Mouse (Mus musculus) midbrain, embryonic 16.5 days (tissue): ENCODE results near the gene Zbtb9. TPM values are rescaled to one million over a fixed set of nuclear protein-coding genes. Genes with fewer than 3 reads are reported as not detected.

Source experiments
- ATAC-seq: fragments of 200-750 bp; cut with Nextera tagmentation; 2 replicates; pipeline ENCODE4 v1.8.0; 2017; ENCODE audit warnings: moderate TSS enrichment
- H3K27ac ChIP-seq: fragments of 300-500 bp; sonication (generic); 2 replicates; pipeline ENCODE4 v1.5.1; 2014; ENCODE audit warnings: mild to moderate bottlenecking, low read length, mixed read lengths
- H3K27me3 ChIP-seq: fragments of 300-500 bp; sonication (generic); 2 replicates; pipeline ENCODE4 v1.6.1; 2014; ENCODE audit warnings: low read depth, low read length, mixed read lengths; ENCODE audit not compliant: control insufficient read depth, insufficient read depth
- H3K36me3 ChIP-seq: fragments of 300-500 bp; sonication (generic); 2 replicates; pipeline ENCODE4 v1.6.1; 2014; ENCODE audit warnings: mild to moderate bottlenecking, low read length, moderate library complexity, mixed read lengths; ENCODE audit not compliant: control insufficient read depth, insufficient read depth
- H3K4me1 ChIP-seq: fragments of 300-500 bp; sonication (generic); 2 replicates; pipeline ENCODE4 v1.6.1; 2014; ENCODE audit warnings: mild to moderate bottlenecking, low read length, mixed read lengths; ENCODE audit not compliant: control insufficient read depth, insufficient read depth
- H3K4me2 ChIP-seq: fragments of 300-500 bp; sonication (generic); 2 replicates; pipeline ENCODE4 v1.6.1; 2014; ENCODE audit warnings: mild to moderate bottlenecking, low read length, mixed read lengths
- H3K4me3 ChIP-seq: fragments of 300-500 bp; sonication (generic); 2 replicates; pipeline ENCODE4 v1.5.1; 2014; ENCODE audit warnings: low read depth, mild to moderate bottlenecking, low read length, moderate library complexity, mixed read lengths
- H3K9ac ChIP-seq: fragments of 300-500 bp; sonication (generic); 2 replicates; pipeline ENCODE4 v1.6.1; 2014; ENCODE audit warnings: low read depth, low read length, mixed read lengths
- H3K9me3 ChIP-seq: fragments of 300-500 bp; sonication (generic); replicated peaks from 2 replicates; pipeline ENCODE4 v1.6.1; 2014; ENCODE audit warnings: mild to moderate bottlenecking, low read length, mixed read lengths; ENCODE audit not compliant: control insufficient read depth, poor library complexity, severe bottlenecking
- WGBS: fragments of 180-500 bp; shearing (Covaris S2); extraction: QIAGEN DNeasy Blood & Tissue Kit; methylation state at CpG from one replicate; pipeline ENCODE4 v1.1.7; 2014; 5-methylcytosine and 5-hydroxymethylcytosine counted together
- polyA plus RNA-seq: library from polyadenylated mRNA; unstranded; fragments of >200 nt; fragmentation: Nextera tagmentation; extraction: Ambion mirVana; gene quantifications from 2 replicates; pipeline ENCODE4 v1.2.1, GENCODE M21; 2015

Gene Zbtb9
- polyA plus RNA-seq, 1 experiment from 2014 or later, result 13.8 TPM

DNA sequence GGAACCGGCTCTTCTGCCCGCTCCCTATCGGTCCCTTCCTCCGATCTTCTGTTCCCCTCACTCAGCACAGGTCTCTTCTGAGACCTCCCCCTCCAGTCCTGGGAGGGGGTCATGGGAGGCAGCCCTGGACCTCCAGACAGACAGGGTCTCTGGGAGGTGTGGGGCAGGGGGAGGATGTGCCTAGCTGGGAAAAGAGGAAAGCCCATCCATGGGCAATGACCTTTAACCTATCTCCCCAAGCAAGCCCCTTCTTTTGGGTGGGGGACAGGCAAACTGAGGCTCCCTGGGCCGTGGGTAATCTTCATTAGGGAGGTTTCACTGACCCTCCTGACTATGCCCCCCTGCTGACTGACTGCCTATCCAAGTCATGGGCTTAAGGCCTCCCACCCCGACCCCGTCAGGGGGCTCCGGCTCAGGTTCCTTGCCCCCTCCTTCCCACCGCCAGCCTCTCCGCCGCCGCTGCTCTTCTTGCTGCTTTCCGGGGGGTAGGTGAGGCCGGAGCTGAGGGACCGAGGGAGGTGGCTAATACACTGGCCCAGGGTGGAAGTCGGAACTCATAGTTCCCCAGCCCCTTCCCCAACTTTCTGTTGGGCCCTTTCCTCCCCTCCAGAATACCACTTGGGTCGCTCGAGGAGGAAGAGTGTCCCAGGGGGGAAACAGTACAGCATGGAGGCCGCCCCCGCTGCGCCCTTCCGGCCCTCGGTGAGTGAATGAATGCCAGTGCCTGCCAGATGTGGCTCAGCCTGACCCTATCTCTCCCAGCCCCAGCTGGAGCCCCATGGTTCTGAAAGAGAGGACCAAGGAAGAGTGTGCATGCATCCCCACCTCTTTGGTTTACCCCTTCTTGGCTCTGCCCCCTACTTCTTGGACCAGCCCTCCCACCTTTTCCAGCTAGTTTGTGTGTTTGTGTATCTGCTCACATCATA is 20.8 kb upstream of the Zbtb9 start:
- H3K4me2 ChIP-seq, result peak overlapping the region; percentile 91
- peak overlapping the region; percentile 71 for H3K27ac ChIP-seq
- peak overlapping the region; percentile 85 for H3K9ac ChIP-seq
- H3K27me3 ChIP-seq, result no peaks in the 10 kb centered on the region
- no peak; the same call in 1 of the 2 replicates for ATAC-seq
- peak overlapping the region; percentile 43 for H3K4me3 ChIP-seq
- under 1% methylated on average over 23 of the region's 23 CpGs for WGBS
- peaks cover 57% of the 10 kb centered on the region for H3K4me1 ChIP-seq
- H3K36me3 ChIP-seq, result peaks cover 18% of the 10 kb centered on the region
- no peaks in the 10 kb centered on the region for H3K9me3 ChIP-seq

DNA sequence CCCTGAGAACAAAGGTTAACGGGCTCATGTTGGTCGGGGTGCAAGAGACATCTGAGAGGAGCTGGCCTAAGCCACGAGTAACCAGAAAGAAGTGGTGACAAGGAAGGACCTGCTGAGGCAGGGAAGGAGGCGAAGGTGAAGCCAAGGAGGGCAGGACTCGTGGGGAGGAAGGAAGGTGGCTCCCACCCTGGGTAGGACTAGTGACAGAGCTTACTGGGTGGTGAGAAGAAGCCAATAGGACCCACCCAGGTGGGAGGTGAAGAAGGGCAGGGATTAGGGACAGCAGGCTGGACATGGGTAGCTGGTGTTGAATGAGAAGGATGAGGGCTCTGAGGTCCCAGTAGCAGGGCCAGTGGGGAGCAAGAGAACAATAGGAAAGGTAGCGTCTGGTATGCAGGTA is 19.8 kb upstream of the Zbtb9 start:
- no peaks in the 10 kb centered on the region for H3K27me3 ChIP-seq
- 22% methylated on average over 6 of the region's 6 CpGs for WGBS
- no peak for ATAC-seq

DNA sequence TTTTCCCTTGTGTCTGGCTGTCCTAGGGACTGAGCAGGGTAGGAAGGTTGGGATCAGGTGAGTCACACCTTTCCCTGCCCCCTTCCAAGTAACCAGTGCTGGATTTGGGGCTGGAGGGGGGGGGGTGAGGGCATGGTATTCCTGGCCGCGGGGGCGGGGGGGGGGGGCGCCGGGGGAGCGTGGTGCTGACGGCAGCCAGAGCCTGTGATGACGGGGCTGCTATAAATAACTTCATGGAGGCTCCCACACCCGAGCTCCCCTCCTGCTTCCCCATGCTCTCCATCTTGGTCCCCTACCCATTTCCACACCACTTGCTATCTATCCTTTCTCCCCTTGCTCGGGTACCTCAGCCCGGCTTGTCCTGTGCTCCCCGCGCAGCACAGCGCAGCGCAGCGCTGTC is 19.2 kb upstream of the Zbtb9 start:
- Histone ChIP-seq H3K9ac (peak overlapping the region; percentile 85), H3K4me1 (peaks cover 51% of the 10 kb centered on the region), H3K9me3 (no peaks in the 10 kb centered on the region), H3K27me3 (no peaks in the 10 kb centered on the region), H3K27ac (no peak overlapping the region; the same call in 1 of the 2 replicates), H3K4me2 (peak overlapping the region; percentile 91), H3K36me3 (peaks cover 33% of the 10 kb centered on the region), H3K4me3 (peak overlapping the region; percentile 43; the same call in 1 of the 2 replicates)
- no peak for ATAC-seq
- WGBS, result 21% methylated on average over 14 of the region's 16 CpGs

More for the DNA sequence above, 19.8 kb upstream of the Zbtb9 start:
- peaks cover 51% of the 10 kb centered on the region for H3K4me1 ChIP-seq
- H3K9ac ChIP-seq, result peak overlapping the region; percentile 85
- H3K4me2 ChIP-seq, result peak overlapping the region; percentile 91
- H3K9me3 ChIP-seq, result no peaks in the 10 kb centered on the region
- no peak overlapping the region for H3K27ac ChIP-seq
- H3K36me3 ChIP-seq, result peaks cover 28% of the 10 kb centered on the region
- H3K4me3 ChIP-seq, result peak overlapping the region; percentile 43

DNA sequence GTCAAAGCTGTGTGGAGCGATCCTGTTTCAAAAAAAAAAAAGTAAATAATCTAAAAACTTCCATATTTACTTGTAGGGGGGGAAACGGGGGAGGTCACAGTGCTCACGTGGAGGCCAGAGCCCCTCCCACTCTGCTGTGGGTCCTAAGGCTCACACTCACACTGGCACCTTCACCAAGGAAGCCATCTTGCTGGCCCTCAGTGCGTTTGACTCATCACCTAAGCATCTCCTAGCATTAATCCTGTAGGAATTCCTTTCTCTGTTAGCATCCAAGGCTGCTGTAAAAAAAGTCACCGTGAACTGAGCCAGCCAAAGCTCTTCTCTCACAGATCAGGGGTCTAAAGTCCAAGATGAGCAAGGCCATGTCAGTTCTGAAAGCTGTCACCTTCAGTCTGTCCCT is 16.7 kb upstream of the Zbtb9 start:
- no peak for ATAC-seq
- 79% methylated on average over 5 of the region's 5 CpGs for WGBS
- H3K27me3 ChIP-seq, result no peaks in the 10 kb centered on the region
- no peak overlapping the region for H3K4me3 ChIP-seq
- no peak overlapping the region for H3K4me2 ChIP-seq
- H3K9me3 ChIP-seq, result no peaks in the 10 kb centered on the region
- no peak overlapping the region for H3K27ac ChIP-seq
- peaks cover 28% of the 10 kb centered on the region for H3K4me1 ChIP-seq
- H3K36me3 ChIP-seq, result peaks cover 52% of the 10 kb centered on the region
- no peak overlapping the region for H3K9ac ChIP-seq

DNA sequence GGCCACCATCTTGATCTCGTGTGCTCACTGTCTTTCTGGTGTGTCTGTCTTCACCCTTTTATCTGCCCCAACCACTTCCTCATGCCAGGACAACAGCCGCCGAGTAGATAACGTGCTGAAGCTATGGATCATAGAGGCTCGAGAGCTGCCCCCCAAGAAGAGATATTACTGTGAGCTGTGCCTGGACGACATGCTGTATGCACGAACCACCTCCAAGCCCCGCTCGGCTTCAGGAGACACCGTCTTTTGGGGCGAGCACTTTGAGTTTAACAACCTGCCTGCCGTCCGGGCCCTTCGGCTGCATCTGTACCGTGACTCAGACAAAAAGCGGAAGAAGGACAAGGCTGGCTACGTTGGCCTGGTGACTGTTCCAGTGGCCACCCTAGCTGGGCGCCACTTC is 16.1 kb upstream of the Zbtb9 start:
- 92% methylated on average over 18 of the region's 18 CpGs for whole genome bisulfite sequencing
- Histone ChIP-seq H3K36me3 (peaks cover 58% of the 10 kb centered on the region), H3K4me1 (peaks cover 23% of the 10 kb centered on the region), H3K27me3 (no peaks in the 10 kb centered on the region), H3K4me3 (no peak overlapping the region), H3K27ac (no peak overlapping the region), H3K9me3 (no peaks in the 10 kb centered on the region), H3K4me2 (no peak overlapping the region), H3K9ac (no peak overlapping the region)
- no peak for ATAC-seq

DNA sequence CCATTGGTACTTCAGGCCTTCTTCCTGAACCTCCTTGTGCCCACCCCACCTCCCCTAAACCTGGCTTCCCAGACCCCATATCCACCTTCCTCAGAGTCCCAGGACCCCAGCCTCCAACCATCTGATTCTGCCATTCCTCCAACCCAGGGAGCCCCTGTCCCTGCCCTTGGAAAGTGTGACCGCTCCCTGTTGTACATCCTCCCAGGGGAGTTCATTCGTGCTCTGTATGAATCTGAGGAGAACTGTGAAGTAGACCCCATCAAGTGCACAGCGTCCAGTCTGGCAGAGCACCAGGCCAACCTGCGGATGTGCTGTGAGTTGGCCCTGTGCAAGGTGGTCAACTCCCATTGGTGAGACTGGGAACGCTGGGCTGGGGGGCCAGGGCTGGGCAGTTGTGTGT is 15.1 kb upstream of the Zbtb9 start:
- no peak overlapping the region for H3K4me3 ChIP-seq
- WGBS, result 93% methylated on average over 5 of the region's 5 CpGs
- no peak overlapping the region for H3K4me2 ChIP-seq
- no peaks in the 10 kb centered on the region for H3K27me3 ChIP-seq
- H3K36me3 ChIP-seq, result peaks cover 68% of the 10 kb centered on the region
- H3K9me3 ChIP-seq, result no peaks in the 10 kb centered on the region
- no peak overlapping the region for H3K9ac ChIP-seq
- no peak for ATAC-seq
- H3K4me1 ChIP-seq, result peaks cover 13% of the 10 kb centered on the region
- H3K27ac ChIP-seq, result no peak overlapping the region

DNA sequence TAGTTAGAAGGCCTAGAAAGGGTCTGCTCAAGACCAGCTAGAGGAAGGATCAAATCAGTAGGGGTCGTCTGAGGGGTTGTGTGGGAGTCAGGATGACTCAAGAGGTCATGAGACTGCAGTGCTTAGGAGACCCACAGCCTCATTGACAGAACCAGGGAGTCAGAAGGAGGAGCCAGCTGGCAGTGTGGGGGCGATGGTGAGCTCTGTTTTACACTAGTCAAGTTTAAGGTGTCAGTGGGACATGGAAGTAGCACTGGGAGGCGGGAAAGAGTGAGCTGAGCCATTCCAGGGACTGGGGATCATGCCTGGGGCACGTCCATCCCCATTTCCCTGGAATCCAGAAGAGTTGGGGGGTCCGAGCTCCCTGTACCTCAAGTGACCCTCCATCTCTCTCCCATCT is 14.1 kb upstream of the Zbtb9 start:
- Histone ChIP-seq H3K4me1 (peaks cover 3% of the 10 kb centered on the region), H3K36me3 (peaks cover 74% of the 10 kb centered on the region), H3K9ac (no peak overlapping the region), H3K4me2 (no peak overlapping the region), H3K27ac (no peak overlapping the region), H3K4me3 (no peak overlapping the region), H3K27me3 (no peaks in the 10 kb centered on the region), H3K9me3 (no peaks in the 10 kb centered on the region)
- no peak for ATAC-seq
- 71% methylated on average over 5 of the region's 5 CpGs for WGBS

DNA sequence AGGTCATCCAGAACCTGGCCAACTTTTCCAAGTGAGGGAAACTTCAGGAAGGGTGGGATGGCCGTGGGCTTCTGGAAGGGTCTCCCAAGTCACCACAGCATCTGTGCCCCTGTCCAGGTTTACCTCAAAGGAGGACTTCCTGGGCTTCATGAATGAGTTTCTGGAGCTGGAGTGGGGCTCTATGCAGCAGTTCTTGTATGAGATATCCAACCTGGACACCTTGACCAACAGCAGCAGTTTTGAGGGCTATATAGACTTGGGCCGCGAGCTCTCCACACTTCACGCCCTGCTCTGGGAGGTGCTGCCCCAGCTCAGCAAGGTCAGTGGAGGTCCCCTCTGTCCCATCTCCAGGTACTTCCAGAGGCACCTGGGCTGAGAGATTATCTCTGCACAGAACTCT is 13.2 kb upstream of the Zbtb9 start:
- Histone ChIP-seq H3K27me3 (no peaks in the 10 kb centered on the region), H3K4me3 (no peak overlapping the region), H3K4me1 (no peaks in the 10 kb centered on the region), H3K4me2 (no peak overlapping the region), H3K27ac (no peak overlapping the region), H3K36me3 (peaks cover 80% of the 10 kb centered on the region), H3K9ac (no peak overlapping the region), H3K9me3 (no peaks in the 10 kb centered on the region)
- no peak for ATAC-seq
- 93% methylated on average over 4 of the region's 4 CpGs for WGBS

DNA sequence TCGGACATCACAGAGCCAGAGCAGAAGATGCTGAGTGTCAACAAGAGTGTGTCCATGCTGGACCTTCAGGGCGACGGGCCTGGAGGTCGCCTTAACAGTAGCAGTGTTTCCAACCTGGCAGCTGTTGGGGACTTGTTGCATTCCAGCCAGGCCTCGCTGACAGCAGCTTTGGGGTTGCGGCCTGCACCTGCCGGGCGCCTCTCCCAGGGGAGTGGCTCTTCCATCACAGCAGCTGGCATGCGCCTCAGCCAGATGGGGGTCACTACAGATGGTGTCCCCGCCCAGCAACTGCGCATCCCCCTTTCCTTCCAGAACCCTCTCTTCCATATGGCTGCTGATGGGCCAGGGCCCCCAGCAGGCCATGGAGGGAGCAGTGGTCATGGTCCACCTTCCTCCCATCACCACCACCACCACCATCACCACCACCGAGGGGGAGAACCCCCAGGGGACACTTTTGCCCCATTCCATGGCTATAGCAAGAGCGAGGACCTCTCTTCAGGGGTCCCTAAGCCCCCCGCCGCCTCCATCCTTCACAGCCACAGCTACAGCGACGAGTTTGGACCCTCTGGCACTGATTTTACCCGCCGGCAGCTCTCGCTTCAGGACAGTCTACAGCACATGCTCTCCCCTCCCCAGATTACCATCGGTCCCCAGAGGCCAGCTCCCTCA is 11.3 kb upstream of the Zbtb9 start:
- WGBS, result 97% methylated on average over 21 of the region's 21 CpGs
- H3K36me3 ChIP-seq, result peaks cover 84% of the 10 kb centered on the region
- H3K9me3 ChIP-seq, result no peaks in the 10 kb centered on the region

More for the DNA sequence above, 11.3 kb upstream of the Zbtb9 start:
- no peak overlapping the region for H3K27ac ChIP-seq
- H3K4me2 ChIP-seq, result no peak overlapping the region
- H3K4me1 ChIP-seq, result no peaks in the 10 kb centered on the region
- ATAC-seq, result no peak
- H3K9ac ChIP-seq, result no peak overlapping the region
- H3K4me3 ChIP-seq, result no peak overlapping the region
- H3K27me3 ChIP-seq, result no peaks in the 10 kb centered on the region
